Mouse (Mus musculus) neural tube, embryonic 15.5 days (tissue): ENCODE measurements around the gene Dcun1d3. TPM values are rescaled to one million over a fixed set of nuclear protein-coding genes. Genes with fewer than 3 reads are reported as not detected.

Source experiments
- ATAC-seq: fragments of 200-750 bp; cut with Nextera tagmentation; 2 replicates; pipeline ENCODE4 v1.8.0; 2017; ENCODE audit warnings: mild to moderate bottlenecking, moderate TSS enrichment, moderate library complexity; ENCODE audit not compliant: low FRiP score
- H3K27ac ChIP-seq: fragments of 300-500 bp; sonication (generic); replicated peaks from 2 replicates; pipeline ENCODE4 v1.5.1; 2015; ENCODE audit warnings: mild to moderate bottlenecking, inconsistent platforms
- H3K27me3 ChIP-seq: fragments of 300-500 bp; sonication (generic); replicated peaks from 2 replicates; pipeline ENCODE4 v1.6.1; 2015; ENCODE audit warnings: inconsistent platforms
- H3K36me3 ChIP-seq: fragments of 300-500 bp; sonication (generic); 2 replicates; pipeline ENCODE4 v1.6.1; 2015; ENCODE audit warnings: inconsistent platforms
- H3K4me1 ChIP-seq: fragments of 300-500 bp; sonication (generic); 2 replicates; pipeline ENCODE4 v1.6.1; 2015; ENCODE audit warnings: inconsistent platforms
- H3K4me2 ChIP-seq: fragments of 300-500 bp; sonication (generic); 2 replicates; pipeline ENCODE4 v1.6.1; 2015; ENCODE audit warnings: inconsistent platforms, mild to moderate bottlenecking, moderate library complexity
- H3K4me3 ChIP-seq: fragments of 300-500 bp; sonication (generic); replicated peaks from 2 replicates; pipeline ENCODE4 v1.5.1; 2015; ENCODE audit warnings: mild to moderate bottlenecking, inconsistent platforms
- H3K9ac ChIP-seq: fragments of 300-500 bp; sonication (generic); replicated peaks from 2 replicates; pipeline ENCODE4 v1.6.1; 2015; ENCODE audit warnings: mild to moderate bottlenecking, inconsistent platforms
- H3K9me3 ChIP-seq: fragments of 300-500 bp; sonication (generic); replicated peaks from 2 replicates; pipeline ENCODE4 v1.6.1; 2016; ENCODE audit warnings: inconsistent platforms
- WGBS: fragments of 180-500 bp; shearing (Covaris S2); methylation state at CpG from one replicate; pipeline ENCODE4 v1.1.7; 2015; ENCODE audit warnings: mixed read lengths; 5-methylcytosine and 5-hydroxymethylcytosine counted together
- polyA plus RNA-seq: library from polyadenylated mRNA; unstranded; fragments of >200 nt; fragmentation: Nextera tagmentation; extraction: Ambion mirVana; gene quantifications from 2 replicates; pipeline ENCODE4 v1.2.1, GENCODE M21; 2015

Dcun1d3 gene
- 15.8 and 18.1 TPM in 2 replicates for polyA plus RNA-seq

DNA sequence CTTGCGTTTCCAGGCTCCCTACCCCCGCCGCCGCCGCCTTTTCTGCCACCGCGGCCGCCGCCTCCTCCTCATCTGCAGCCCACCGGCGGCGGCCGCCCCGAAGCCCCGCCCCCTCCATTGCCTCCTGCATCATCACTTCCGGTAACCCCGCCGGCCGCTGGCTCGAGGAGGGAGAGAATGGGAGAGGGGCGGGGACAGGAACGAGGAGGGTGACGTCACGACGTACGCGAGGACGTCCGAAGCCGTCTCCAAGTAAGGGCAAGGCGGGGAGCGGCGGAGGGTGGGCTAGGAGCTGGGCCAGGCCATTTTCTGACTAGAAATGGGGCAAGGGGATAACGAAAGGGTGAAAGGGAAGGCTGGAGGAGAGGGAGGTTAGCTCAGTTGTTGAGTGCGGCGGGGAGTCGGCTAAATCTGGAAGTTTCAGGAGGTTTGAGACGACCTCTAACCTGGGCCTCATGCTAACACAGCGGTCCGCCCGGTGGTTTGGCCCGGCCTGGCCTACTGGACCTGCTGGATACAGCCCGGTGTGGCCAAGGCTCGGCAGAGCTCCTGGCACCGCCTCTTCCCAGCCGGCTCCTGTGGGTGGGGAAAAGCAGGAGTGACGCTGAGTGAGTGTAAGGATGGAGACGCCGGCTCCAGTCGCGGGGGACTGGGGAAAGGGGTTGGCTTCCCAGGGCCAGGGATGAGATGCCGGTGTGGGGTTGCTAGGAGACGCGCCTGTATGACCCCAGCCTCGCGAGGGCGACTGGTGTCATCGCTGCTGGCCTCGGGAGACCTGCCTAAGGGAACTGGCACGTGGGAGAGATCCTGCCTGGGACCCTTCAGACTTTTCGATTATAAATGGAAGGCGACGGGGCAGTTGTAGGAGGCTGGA, at the start of gene Dcun1d3, which contains the start of gene Lyrm1:
TSS of gene Dcun1d3 (minus strand) at position 660 of the 874 bp plus-strand sequence.
TSS of gene Lyrm1 (plus strand) at position 223 of the 874 bp plus-strand sequence.
- H3K4me2 ChIP-seq, result peak within 1 kb of the TSS; percentile 78
- peak; percentile 99 for ATAC-seq
- H3K27ac ChIP-seq, result peak within 1 kb of the TSS; percentile 96
- H3K27me3 ChIP-seq, result no peaks in the 10 kb centered on the region
- H3K9me3 ChIP-seq, result no peaks in the 10 kb centered on the region
- H3K9ac ChIP-seq, result peak within 1 kb of the TSS; percentile 92
- WGBS, result under 1% methylated on average over 63 of the region's 63 CpGs
- H3K36me3 ChIP-seq, result no peaks in the 10 kb centered on the region
- H3K4me3 ChIP-seq, result peak within 1 kb of the TSS; percentile 79
- peaks cover 47% of the 10 kb centered on the region for H3K4me1 ChIP-seq

GRCm38 (mm10) chr7:119941569-119941968, 45.5 kb upstream of the Dcun1d3 start:
- H3K27ac ChIP-seq, result no peak overlapping the region
- H3K36me3 ChIP-seq, result no peaks in the 10 kb centered on the region

GRCm38 (mm10) chr7:119937036-119937435, 40.9 kb upstream of the Dcun1d3 start:
- no peaks in the 10 kb centered on the region for H3K36me3 ChIP-seq
- H3K4me2 ChIP-seq, result no peak overlapping the region
- no peaks in the 10 kb centered on the region for H3K27me3 ChIP-seq
- H3K4me3 ChIP-seq, result no peak overlapping the region
- H3K4me1 ChIP-seq, result no peaks in the 10 kb centered on the region
- no peak overlapping the region for H3K9ac ChIP-seq
- no peak overlapping the region for H3K27ac ChIP-seq
- no peaks in the 10 kb centered on the region for H3K9me3 ChIP-seq
- WGBS, result 70% methylated on average over 5 of the region's 5 CpGs
- ATAC-seq, result no peak

More at GRCm38 (mm10) chr7:119941569-119941968, 45.5 kb upstream of the Dcun1d3 start:
- Histone ChIP-seq H3K4me3 (no peak overlapping the region), H3K4me1 (no peaks in the 10 kb centered on the region), H3K9me3 (no peaks in the 10 kb centered on the region), H3K27me3 (no peaks in the 10 kb centered on the region), H3K4me2 (no peak overlapping the region), H3K9ac (no peak overlapping the region)
- WGBS, result 62% methylated on average over 2 of the region's 2 CpGs
- no peak for ATAC-seq

GRCm38 (mm10) chr7:119936321-119936720, 40.2 kb upstream of the Dcun1d3 start:
- Histone ChIP-seq H3K9me3 (no peaks in the 10 kb centered on the region), H3K36me3 (no peaks in the 10 kb centered on the region), H3K4me1 (no peaks in the 10 kb centered on the region), H3K27me3 (no peaks in the 10 kb centered on the region), H3K27ac (no peak overlapping the region), H3K9ac (no peak overlapping the region), H3K4me3 (no peak overlapping the region), H3K4me2 (no peak overlapping the region)
- ATAC-seq, result no peak

DNA sequence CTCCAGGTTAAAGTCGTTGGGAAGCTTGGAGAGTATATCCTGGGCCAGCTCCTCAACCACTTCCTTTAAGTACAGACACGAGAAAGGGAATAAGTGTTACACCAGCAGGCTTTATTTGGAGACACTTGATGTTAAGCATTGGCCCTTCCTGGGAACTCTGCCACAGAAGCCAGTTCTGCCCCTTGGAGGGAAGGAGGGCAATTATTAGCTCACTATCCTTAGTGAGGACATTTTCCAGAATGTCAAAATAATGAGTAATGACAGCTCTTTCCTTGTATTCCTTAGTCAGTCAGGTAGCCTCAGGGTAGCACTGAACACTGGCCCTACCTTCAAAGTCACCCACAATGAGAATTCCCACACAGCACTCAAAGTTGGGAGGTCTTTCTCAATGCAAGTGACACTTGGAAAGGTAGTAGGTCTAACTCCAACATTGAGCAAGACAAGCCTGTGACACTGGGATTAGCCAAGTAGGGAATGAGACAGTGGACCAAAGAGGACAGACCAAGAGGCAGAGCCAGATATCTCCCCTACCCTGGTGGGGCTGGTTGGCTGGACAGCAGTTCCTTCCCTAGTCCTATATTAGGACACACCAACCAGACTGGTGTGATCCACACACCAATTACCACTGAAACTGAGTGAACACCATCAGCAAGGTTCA, 32.8 kb upstream of the Dcun1d3 start:
- ATAC-seq, result no peak
- WGBS, result 73% methylated on average over 2 of the region's 2 CpGs

DNA sequence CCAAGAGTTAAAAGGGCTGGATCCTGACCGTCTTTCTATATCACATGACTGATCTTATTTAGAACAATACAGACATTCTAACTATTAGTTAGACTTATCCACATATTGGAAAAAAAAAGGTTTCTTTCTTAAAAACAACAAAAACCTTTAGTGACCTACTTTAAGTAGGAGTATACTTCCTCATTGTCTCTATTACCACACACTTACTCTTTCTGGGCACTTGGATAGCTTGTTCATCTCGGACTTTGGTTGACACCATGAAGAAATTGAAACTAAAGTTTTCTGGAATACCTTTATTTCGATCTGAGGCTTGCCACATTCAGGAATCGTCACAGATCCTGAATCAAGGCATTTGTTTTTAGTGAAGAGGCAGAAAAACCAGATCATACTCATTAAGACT, 25.0 kb upstream of the Dcun1d3 start:
- 85% methylated on average over 4 of the region's 4 CpGs for WGBS
- ATAC-seq, result no peak

More for the DNA sequence above, 32.8 kb upstream of the Dcun1d3 start:
- no peak overlapping the region for H3K4me3 ChIP-seq
- H3K27me3 ChIP-seq, result no peaks in the 10 kb centered on the region
- no peak overlapping the region for H3K27ac ChIP-seq
- H3K9me3 ChIP-seq, result no peaks in the 10 kb centered on the region
- H3K4me2 ChIP-seq, result no peak overlapping the region
- H3K4me1 ChIP-seq, result no peaks in the 10 kb centered on the region
- no peaks in the 10 kb centered on the region for H3K36me3 ChIP-seq
- no peak overlapping the region for H3K9ac ChIP-seq

GRCm38 (mm10) chr7:119920457-119920856, 24.4 kb upstream of the Dcun1d3 start:
- no peaks in the 10 kb centered on the region for H3K27me3 ChIP-seq
- H3K9ac ChIP-seq, result no peak overlapping the region
- H3K4me2 ChIP-seq, result no peak overlapping the region
- no peaks in the 10 kb centered on the region for H3K4me1 ChIP-seq
- no peak overlapping the region for H3K4me3 ChIP-seq
- no peak overlapping the region for H3K27ac ChIP-seq
- no peaks in the 10 kb centered on the region for H3K9me3 ChIP-seq
- no peak for ATAC-seq
- no peaks in the 10 kb centered on the region for H3K36me3 ChIP-seq
- WGBS, result 61% methylated on average over 2 of the region's 2 CpGs

More for the DNA sequence above, 25.0 kb upstream of the Dcun1d3 start:
- no peaks in the 10 kb centered on the region for H3K36me3 ChIP-seq
- H3K4me1 ChIP-seq, result no peaks in the 10 kb centered on the region
- no peaks in the 10 kb centered on the region for H3K27me3 ChIP-seq
- no peak overlapping the region for H3K4me2 ChIP-seq
- H3K9me3 ChIP-seq, result no peaks in the 10 kb centered on the region
- no peak overlapping the region for H3K27ac ChIP-seq
- no peak overlapping the region for H3K9ac ChIP-seq
- no peak overlapping the region for H3K4me3 ChIP-seq

GRCm38 (mm10) chr7:119911727-119912126, 15.6 kb upstream of the Dcun1d3 start:
- no peaks in the 10 kb centered on the region for H3K4me1 ChIP-seq
- no peak overlapping the region for H3K9ac ChIP-seq
- 85% methylated on average over 3 of the region's 3 CpGs for WGBS

GRCm38 (mm10) chr7:119906523-119907215, 10.6 kb upstream of the Dcun1d3 start:
- ATAC-seq, result no peak
- Histone ChIP-seq H3K27me3 (no peaks in the 10 kb centered on the region), H3K4me2 (no peak overlapping the region), H3K9ac (no peak overlapping the region), H3K4me1 (no peaks in the 10 kb centered on the region), H3K36me3 (no peaks in the 10 kb centered on the region), H3K4me3 (no peak overlapping the region), H3K27ac (no peak overlapping the region), H3K9me3 (no peaks in the 10 kb centered on the region)
- 89% methylated on average over 3 of the region's 3 CpGs for WGBS

More at GRCm38 (mm10) chr7:119911727-119912126, 15.6 kb upstream of the Dcun1d3 start:
- no peak for ATAC-seq
- Histone ChIP-seq H3K9me3 (no peaks in the 10 kb centered on the region), H3K27ac (no peak overlapping the region), H3K36me3 (no peaks in the 10 kb centered on the region), H3K4me2 (no peak overlapping the region), H3K4me3 (no peak overlapping the region), H3K27me3 (no peaks in the 10 kb centered on the region)

GRCm38 (mm10) chr7:119899386-119900057, 3.4 kb upstream of the Dcun1d3 start:
- no peak overlapping the region for H3K9ac ChIP-seq
- no peaks in the 10 kb centered on the region for H3K27me3 ChIP-seq
- no peaks in the 10 kb centered on the region for H3K9me3 ChIP-seq
- no peak for ATAC-seq
- WGBS, result 71% methylated on average over 3 of the region's 3 CpGs
- no peak overlapping the region for H3K27ac ChIP-seq
- H3K36me3 ChIP-seq, result no peaks in the 10 kb centered on the region
- H3K4me1 ChIP-seq, result peaks cover 24% of the 10 kb centered on the region
- H3K4me3 ChIP-seq, result no peak overlapping the region
- no peak overlapping the region for H3K4me2 ChIP-seq

- Histone ChIP-seq H3K4me2 (no peak overlapping the region), H3K27ac (no peak overlapping the region; the same call in 1 of the 2 replicates), H3K4me1 (peaks cover 35% of the 10 kb centered on the region), H3K27me3 (no peaks in the 10 kb centered on the region), H3K36me3 (no peaks in the 10 kb centered on the region), H3K9ac (no peak overlapping the region), H3K9me3 (no peaks in the 10 kb centered on the region), H3K4me3 (no peak overlapping the region)
- no peak for ATAC-seq
- WGBS, result 57% methylated on average over 1 of the region's 1 CpGs
Measured at GRCm38 (mm10) chr7:119898247-119898856, 2.3 kb upstream of the Dcun1d3 start.
